Mouse (Mus musculus): ENCODE measurements around the gene Gm960. TPM values are rescaled to one million over a fixed set of nuclear protein-coding genes. Genes with fewer than 3 reads are reported as not detected.

The Gm960 gene
- polyA plus RNA-seq, 1 experiment from 2014 or later: 4.3 TPM

DNA sequence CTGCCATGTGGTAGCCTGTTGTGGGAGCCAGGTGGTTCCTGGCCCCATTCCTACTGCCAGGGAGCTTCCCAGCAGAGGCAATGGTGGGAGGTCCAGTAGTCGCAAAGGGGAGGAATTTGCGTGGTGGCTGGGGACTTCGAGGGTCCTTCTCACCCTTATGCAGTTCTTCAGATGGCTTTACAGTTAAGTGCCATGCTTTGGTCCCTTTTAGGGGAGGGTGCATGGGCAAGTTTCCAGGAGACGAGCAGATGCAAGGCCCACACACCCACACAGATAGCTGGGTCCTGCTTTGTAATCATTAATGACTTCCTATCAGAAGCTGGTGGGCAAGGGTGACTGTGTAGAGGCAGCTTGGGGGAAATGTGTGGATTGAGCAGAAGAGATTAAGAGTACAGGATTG is 81.9 kb downstream of the Gm960 start:
- no peak overlapping the region for H3K4me3 ChIP-seq
- 37% methylated on average over 4 of the region's 4 CpGs for WGBS
- no peak overlapping the region; the same call in 1 of the 2 replicates for H3K4me2 ChIP-seq
- peaks cover 11% of the 10 kb centered on the region; the same call in 1 of the 2 replicates for H3K27me3 ChIP-seq
- H3K9ac ChIP-seq: peak overlapping the region; percentile 99; the same call in 1 of the 2 replicates
- H3K9me3 ChIP-seq: no peaks in the 10 kb centered on the region
- peak overlapping the region; percentile 97; the same call in 1 of the 2 replicates for H3K27ac ChIP-seq
- H3K36me3 ChIP-seq: peaks cover 39% of the 10 kb centered on the region
- H3K4me1 ChIP-seq (replicated peaks): peaks cover 47% of the 10 kb centered on the region
- ATAC-seq (ENCODE audit: low FRiP score): no peak

DNA sequence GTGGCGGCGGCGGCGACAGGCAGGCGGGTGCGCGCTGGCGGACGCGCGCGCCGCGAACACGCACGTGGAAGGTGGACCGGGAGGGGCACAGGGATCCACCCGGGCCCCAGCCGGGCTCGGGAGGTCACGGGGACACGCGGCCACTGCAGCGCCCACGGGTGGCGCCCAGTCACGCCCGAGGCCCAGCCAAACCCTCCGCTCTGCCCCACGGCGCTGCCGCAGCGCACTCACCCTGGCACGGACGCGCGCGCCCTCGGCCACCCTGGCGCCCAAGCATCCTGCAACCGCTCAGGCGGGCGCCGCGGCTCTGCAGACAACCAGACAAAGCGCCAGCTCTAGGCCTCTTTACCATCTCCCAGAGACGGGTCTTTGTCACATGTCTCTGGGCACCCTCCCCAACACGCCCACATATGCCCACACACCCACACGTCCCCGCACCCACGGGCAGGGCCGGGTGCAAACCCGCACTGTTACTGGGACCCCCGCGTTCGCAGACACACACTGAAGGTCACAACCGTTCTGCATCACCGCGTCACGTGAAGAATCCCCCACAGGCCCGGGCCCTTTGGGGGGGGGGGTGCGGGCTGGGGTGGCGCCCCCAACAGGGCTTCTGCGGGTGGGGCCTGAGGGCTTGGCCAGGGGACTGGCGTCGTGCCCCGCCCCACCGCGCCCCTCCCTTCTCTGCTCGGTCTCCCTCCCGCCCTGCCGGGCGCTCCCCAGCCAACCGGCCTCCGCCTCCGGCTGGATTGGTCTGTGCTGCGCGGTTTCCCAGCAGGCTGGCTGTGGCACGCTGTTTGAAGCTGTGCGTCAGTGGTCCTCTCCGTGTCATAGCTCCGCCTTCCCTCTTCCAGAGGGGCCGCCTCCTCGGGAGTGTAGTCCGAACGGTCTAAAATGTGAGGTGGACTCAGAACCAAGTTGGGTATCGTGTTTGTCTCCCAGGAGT is 83.0 kb downstream of the Gm960 start, which contains the start of gene Lrfn4:
Lrfn4 (minus strand) TSS at position 517 of the 943 bp plus-strand sequence.
- peak; percentile 93 for ATAC-seq (ENCODE audit: low FRiP score)

GRCm38 (mm10) chr19:4614305-4615150 is 83.9 kb downstream of the Gm960 start:
- ATAC-seq (ENCODE audit: low FRiP score): 0 out of 2 replicates have a peak, but pooled peaks have one; percentile 4
- H3K4me1 ChIP-seq (replicated peaks): peaks cover 55% of the 10 kb centered on the region
- 24% methylated on average over 34 of the region's 49 CpGs for WGBS

More for the DNA sequence above, 83.0 kb downstream of the Gm960 start, which contains the start of gene Lrfn4:
- Histone ChIP-seq H3K4me3 (peak within 1 kb of the TSS; percentile 95), H3K36me3 (peaks cover 40% of the 10 kb centered on the region), H3K4me2 (peak within 1 kb of the TSS; percentile 85), H3K27me3 (peaks cover 11% of the 10 kb centered on the region; the same call in 1 of the 2 replicates), H3K9me3 (no peaks in the 10 kb centered on the region), H3K27ac (peak within 1 kb of the TSS; percentile 97), H3K9ac (peak within 1 kb of the TSS; percentile 99), H3K4me1 (replicated peaks) (peaks cover 55% of the 10 kb centered on the region)
- under 1% methylated on average over 87 of the region's 87 CpGs for WGBS

GRCm38 (mm10) chr19:4613464-4614304 is 84.8 kb downstream of the Gm960 start:
- peak overlapping the region; percentile 95 for H3K4me3 ChIP-seq
- no peaks in the 10 kb centered on the region for H3K9me3 ChIP-seq
- peak overlapping the region; percentile 97 for H3K27ac ChIP-seq
- ATAC-seq (ENCODE audit: low FRiP score): no peak
- peaks cover 44% of the 10 kb centered on the region for H3K36me3 ChIP-seq
- WGBS: 89% methylated on average over 33 of the region's 33 CpGs
- peaks cover 55% of the 10 kb centered on the region for H3K4me1 ChIP-seq (replicated peaks)
- peaks cover 11% of the 10 kb centered on the region; the same call in 1 of the 2 replicates for H3K27me3 ChIP-seq
- H3K9ac ChIP-seq: peak overlapping the region; percentile 99
- H3K4me2 ChIP-seq: peak overlapping the region; percentile 85

More at GRCm38 (mm10) chr19:4614305-4615150, 83.9 kb downstream of the Gm960 start:
- peaks cover 44% of the 10 kb centered on the region for H3K36me3 ChIP-seq
- H3K9ac ChIP-seq: peak overlapping the region; percentile 99
- peak overlapping the region; percentile 95 for H3K4me3 ChIP-seq
- peak overlapping the region; percentile 97 for H3K27ac ChIP-seq
- no peaks in the 10 kb centered on the region for H3K9me3 ChIP-seq
- peak overlapping the region; percentile 85 for H3K4me2 ChIP-seq
- H3K27me3 ChIP-seq: peaks cover 11% of the 10 kb centered on the region; the same call in 1 of the 2 replicates

GRCm38 (mm10) chr19:4612181-4612961 is 86.1 kb downstream of the Gm960 start:
- WGBS: 90% methylated on average over 19 of the region's 19 CpGs
- H3K27ac ChIP-seq: no peak overlapping the region
- no peak overlapping the region for H3K4me3 ChIP-seq
- H3K36me3 ChIP-seq: peaks cover 44% of the 10 kb centered on the region
- H3K9me3 ChIP-seq: no peaks in the 10 kb centered on the region
- H3K4me1 ChIP-seq (replicated peaks): peaks cover 51% of the 10 kb centered on the region
- H3K4me2 ChIP-seq: peak overlapping the region; percentile 6; the same call in 1 of the 2 replicates
- no peak for ATAC-seq (ENCODE audit: low FRiP score)
- peaks cover 6% of the 10 kb centered on the region; the same call in 1 of the 2 replicates for H3K27me3 ChIP-seq
- H3K9ac ChIP-seq: peak overlapping the region; percentile 99

GRCm38 (mm10) chr19:4610109-4610508 is 88.4 kb downstream of the Gm960 start:
- Histone ChIP-seq H3K4me2 (no peak overlapping the region), H3K9ac (no peak overlapping the region), H3K36me3 (peaks cover 44% of the 10 kb centered on the region), H3K27me3 (no peaks in the 10 kb centered on the region), H3K4me1 (replicated peaks) (peaks cover 40% of the 10 kb centered on the region), H3K9me3 (no peaks in the 10 kb centered on the region), H3K27ac (no peak overlapping the region), H3K4me3 (no peak overlapping the region)
- WGBS: 67% methylated on average over 4 of the region's 4 CpGs
- no peak for ATAC-seq (ENCODE audit: low FRiP score)

DNA sequence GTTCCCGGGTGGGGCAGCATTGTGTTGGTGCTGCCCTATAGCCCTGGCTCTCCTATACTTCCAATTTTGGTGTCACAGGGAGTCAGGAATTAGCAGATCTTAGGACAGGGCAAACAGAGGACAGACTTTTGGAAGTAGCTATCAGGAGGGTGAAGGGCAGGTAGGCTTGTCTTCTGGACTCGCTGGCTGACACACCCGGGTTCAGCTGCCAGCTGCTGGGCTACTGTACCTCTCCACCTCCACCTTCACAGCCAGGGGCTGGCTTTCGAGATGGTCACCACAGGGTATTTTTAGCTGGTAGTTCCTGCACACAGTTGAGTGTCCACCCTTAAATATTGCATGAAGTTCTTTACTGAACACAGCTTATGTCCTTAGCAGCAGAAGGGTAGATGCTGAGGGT is 90.0 kb downstream of the Gm960 start:
- peaks cover 38% of the 10 kb centered on the region for H3K36me3 ChIP-seq
- no peaks in the 10 kb centered on the region for H3K27me3 ChIP-seq
- 95% methylated on average over 4 of the region's 4 CpGs for WGBS
- no peak for ATAC-seq (ENCODE audit: low FRiP score)
- no peak overlapping the region for H3K27ac ChIP-seq
- H3K4me2 ChIP-seq: no peak overlapping the region
- no peak overlapping the region for H3K9ac ChIP-seq
- H3K4me1 ChIP-seq (replicated peaks): peaks cover 28% of the 10 kb centered on the region
- H3K9me3 ChIP-seq: no peaks in the 10 kb centered on the region
- no peak overlapping the region for H3K4me3 ChIP-seq

- Histone ChIP-seq H3K36me3 (peaks cover 27% of the 10 kb centered on the region), H3K4me2 (no peak overlapping the region), H3K27ac (no peak overlapping the region), H3K27me3 (no peaks in the 10 kb centered on the region), H3K4me3 (no peak overlapping the region), H3K4me1 (replicated peaks) (peaks cover 17% of the 10 kb centered on the region), H3K9me3 (no peaks in the 10 kb centered on the region), H3K9ac (no peak overlapping the region)
- WGBS: 90% methylated on average over 12 of the region's 12 CpGs
- no peak for ATAC-seq (ENCODE audit: low FRiP score)
These were observed 91.1 kb downstream of the Gm960 start for GRCm38 (mm10) chr19:4607406-4607805.

DNA sequence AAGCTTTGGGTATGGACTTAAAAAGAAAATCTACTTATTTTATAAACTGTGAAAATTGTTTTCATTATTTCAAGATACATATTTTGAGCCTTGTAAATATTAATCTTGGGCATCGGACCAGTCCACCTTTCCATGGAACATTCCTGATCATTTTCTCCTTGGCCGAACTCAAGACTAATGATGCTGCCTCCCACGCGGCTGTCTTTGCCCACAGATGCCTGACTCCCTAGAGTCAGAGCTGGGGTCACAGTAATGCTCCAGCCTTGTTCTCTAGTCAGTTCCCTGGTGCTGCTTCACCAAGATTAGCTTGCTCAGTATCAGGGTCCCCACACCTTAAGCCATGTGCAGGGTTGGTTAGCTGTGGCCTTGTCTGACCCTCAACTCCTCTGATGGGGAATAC is 92.8 kb downstream of the Gm960 start:
- H3K9ac ChIP-seq: no peak overlapping the region
- H3K4me1 ChIP-seq (replicated peaks): peaks cover 3% of the 10 kb centered on the region; the same call in 1 of the 2 replicates
- no peak overlapping the region for H3K27ac ChIP-seq
- H3K4me2 ChIP-seq: no peak overlapping the region
- H3K4me3 ChIP-seq: no peak overlapping the region
- WGBS: 82% methylated on average over 4 of the region's 4 CpGs
- no peaks in the 10 kb centered on the region for H3K27me3 ChIP-seq
- peaks cover 10% of the 10 kb centered on the region; the same call in 1 of the 2 replicates for H3K36me3 ChIP-seq
- ATAC-seq (ENCODE audit: low FRiP score): no peak
- H3K9me3 ChIP-seq: no peaks in the 10 kb centered on the region

DNA sequence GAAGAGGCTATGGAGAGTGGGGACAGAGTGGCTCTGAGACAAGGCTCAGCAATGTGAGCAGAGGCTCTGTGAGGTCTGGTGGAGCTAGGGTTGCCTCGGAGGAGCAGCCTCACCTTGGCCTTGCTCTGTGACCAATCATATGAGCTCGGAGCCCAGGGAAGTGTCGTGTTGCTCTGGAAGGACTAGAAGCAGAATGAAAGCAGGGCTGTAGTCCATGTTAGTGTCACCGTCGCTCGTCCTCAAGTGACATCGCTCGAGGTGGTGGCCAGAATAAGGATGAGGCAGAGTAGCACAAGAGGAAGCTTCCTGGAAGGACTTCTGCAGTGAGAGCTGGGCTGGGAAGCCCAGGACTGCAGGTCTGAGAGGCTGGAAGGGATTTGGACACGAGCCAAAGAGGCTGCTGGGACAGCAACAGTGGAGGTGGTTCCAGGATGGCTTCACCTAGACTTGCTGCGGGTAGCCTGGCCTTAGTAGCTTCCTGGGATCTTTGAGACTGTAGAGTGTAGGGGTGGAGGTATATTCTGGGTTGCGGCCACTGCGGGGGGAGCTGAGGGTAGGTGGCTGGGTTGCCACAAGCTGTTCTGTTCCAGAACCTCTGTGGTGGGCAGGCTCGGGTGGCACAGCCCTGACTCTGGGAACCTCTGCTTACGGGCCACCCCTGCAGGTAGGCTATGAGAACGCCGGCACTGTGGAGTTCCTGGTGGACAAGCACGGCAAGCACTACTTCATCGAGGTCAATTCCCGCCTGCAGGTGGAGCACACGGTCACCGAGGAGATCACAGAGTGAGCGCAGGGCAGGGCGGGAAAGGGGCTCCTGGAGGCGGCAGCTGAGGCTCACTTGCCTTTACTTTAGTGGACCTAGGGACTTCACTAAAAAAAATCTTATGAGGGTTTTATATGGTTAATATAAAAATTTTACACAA is 94.4 kb downstream of the Gm960 start:
- Histone ChIP-seq H3K4me2 (no peak overlapping the region), H3K27ac (no peak overlapping the region)
- ATAC-seq (ENCODE audit: low FRiP score): no peak

More for the DNA sequence above, 94.4 kb downstream of the Gm960 start:
- Histone ChIP-seq H3K27me3 (no peaks in the 10 kb centered on the region), H3K4me1 (replicated peaks) (no peaks in the 10 kb centered on the region; the same call in 1 of the 2 replicates), H3K9ac (no peak overlapping the region), H3K4me3 (no peak overlapping the region), H3K9me3 (no peaks in the 10 kb centered on the region), H3K36me3 (no peaks in the 10 kb centered on the region)
- WGBS: 43% methylated on average over 24 of the region's 24 CpGs
